Mouse (Mus musculus) layer of hippocampus, adult 8-10 months (tissue): ENCODE data around the gene Crisp2. TPM values are rescaled to one million over a fixed set of nuclear protein-coding genes. Genes with fewer than 3 reads are reported as not detected.

Experiments used
- DNase-seq, 2 experiments: peaks; one replicate each; pipeline ENCODE4 v3.0.0; 2022; ENCODE audit warnings: low spot score in 2 of 2
- total RNA-seq, 4 experiments: library from RNA; stranded (reverse); gene quantifications; 2 replicates each; pipeline ENCODE4 v1.2.4; 2022

The Crisp2 gene
- total RNA-seq, 4 experiments from 2014 or later, result not detected

GRCm38 (mm10) chr17:40716273-40716672 is 90.5 kb downstream of the Crisp2 start:
- DNase-seq, result no peak

Other genes starting within 250 kb of the Crisp2 start
- not detected for gene Esp6, start 245.5 kb downstream of the Crisp2 start, total RNA-seq
- gene Esp4, start 208.4 kb downstream of the Crisp2 start, total RNA-seq, result not detected
- gene Esp3, start 174.9 kb downstream of the Crisp2 start, total RNA-seq, result not detected
- not detected for gene Esp1, start 79.9 kb downstream of the Crisp2 start, total RNA-seq
- not detected for gene Rhag, start 4.1 kb upstream of the Crisp2 start, total RNA-seq
- under 1 TPM in 1 of 4 experiments, not detected in 3; 0.43 TPM for gene 9130008F23Rik, start 73.6 kb upstream of the Crisp2 start, total RNA-seq
- not detected for gene Glyatl3, start 107.3 kb upstream of the Crisp2 start, total RNA-seq
- gene Mut, start 127.7 kb upstream of the Crisp2 start, total RNA-seq, result 10 to 100 TPM; 47.6 to 59.2 (median 55.4) TPM
- 1 to 10 TPM; 3.0 to 3.7 (median 3.3) TPM for gene Cenpq, start 128.0 kb upstream of the Crisp2 start, total RNA-seq